Mouse (Mus musculus) ES-Bruce4 (cell line): ENCODE measurements around the gene Tvp23b. TPM values are rescaled to one million over a fixed set of nuclear protein-coding genes. Genes with fewer than 3 reads are reported as not detected.

Source experiments
- H3K27ac ChIP-seq: 2 replicates; pipeline ENCODE4 v1.5.1; 2012; ENCODE audit warnings: low read length, inconsistent platforms; ENCODE audit not compliant: insufficient read depth
- H3K27me3 ChIP-seq: 2 replicates; pipeline ENCODE4 v1.6.1; 2012; ENCODE audit warnings: mild to moderate bottlenecking, low read length, inconsistent platforms; ENCODE audit not compliant: control insufficient read depth, poor library complexity, insufficient read depth, severe bottlenecking
- H3K36me3 ChIP-seq: 2 replicates; pipeline ENCODE4 v1.6.1; 2012; ENCODE audit warnings: inconsistent platforms, mild to moderate bottlenecking, low read length, moderate library complexity; ENCODE audit not compliant: control insufficient read depth, poor library complexity, insufficient read depth, severe bottlenecking
- H3K4me1 ChIP-seq: one replicate; pipeline ENCODE4 v1.8.1; 2011; ENCODE audit warnings: low read length; ENCODE audit not compliant: control insufficient read depth, insufficient read depth
- H3K4me3 ChIP-seq: 2 replicates; pipeline ENCODE4 v1.5.1; 2011; ENCODE audit warnings: low read depth, mild to moderate bottlenecking, low read length
- H3K9ac ChIP-seq: 2 replicates; pipeline ENCODE4 v1.6.1; 2012; ENCODE audit warnings: low read depth, mild to moderate bottlenecking, inconsistent platforms; ENCODE audit not compliant: poor library complexity, severe bottlenecking
- H3K9me3 ChIP-seq: replicated peaks from 2 replicates; pipeline ENCODE4 v1.6.1; 2012; ENCODE audit warnings: mild to moderate bottlenecking, low read length, inconsistent platforms; ENCODE audit not compliant: control insufficient read depth, poor library complexity, insufficient read depth, severe bottlenecking
- CTCF ChIP-seq: IDR thresholded peaks from one replicate; pipeline ENCODE4 v1.8.1; 2011; ENCODE audit warnings: low read depth, low read length
- EP300 ChIP-seq: IDR thresholded peaks from 2 replicates; pipeline ENCODE4 v1.6.1; 2011; ENCODE audit warnings: low read depth, low read length; ENCODE audit not compliant: insufficient read depth
- POLR2A ChIP-seq: IDR thresholded peaks from one replicate; pipeline ENCODE4 v1.8.1; 2011; ENCODE audit warnings: low read length; ENCODE audit not compliant: insufficient read depth
- polyA plus RNA-seq: library from polyadenylated mRNA; stranded (reverse); fragments of >200 nt; gene quantifications from 2 replicates; pipeline ENCODE4 v1.2.4, GENCODE M21; 2011; ENCODE audit warnings: low read depth; ENCODE audit not compliant: missing spikeins, insufficient read depth, insufficient read length

The Tvp23b gene
- polyA plus RNA-seq, 1 experiment, result 42.3 TPM

DNA sequence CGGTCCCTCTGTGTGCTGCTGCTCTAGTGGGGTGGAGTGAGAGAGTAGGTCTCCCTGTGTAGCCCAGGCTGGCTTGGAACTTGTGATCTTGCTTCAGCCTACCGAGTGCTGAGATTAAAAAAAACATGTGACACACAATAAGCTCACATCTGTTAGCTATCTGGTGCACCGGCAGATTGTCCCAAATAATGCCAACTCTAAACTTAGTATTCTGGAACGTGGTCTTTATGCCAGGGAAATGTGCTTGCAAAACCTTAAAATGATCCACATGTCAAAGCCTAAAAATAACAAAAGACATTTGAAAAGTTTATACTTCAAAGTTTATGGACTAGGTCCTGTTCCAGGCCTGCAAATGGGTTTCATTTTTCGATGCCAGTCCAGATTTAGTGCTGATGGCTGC lies 10.1 kb upstream of the Tvp23b start:
- Histone ChIP-seq H3K4me3 (no peak overlapping the region), H3K36me3 (no peaks in the 10 kb centered on the region), H3K27ac (no peak overlapping the region), H3K9me3 (no peaks in the 10 kb centered on the region), H3K27me3 (no peaks in the 10 kb centered on the region), H3K9ac (no peak overlapping the region), H3K4me1 (no peaks in the 10 kb centered on the region)
- no peak for TF ChIP-seq POLR2A
- TF ChIP-seq CTCF, result no peak
- no peak for TF ChIP-seq EP300

DNA sequence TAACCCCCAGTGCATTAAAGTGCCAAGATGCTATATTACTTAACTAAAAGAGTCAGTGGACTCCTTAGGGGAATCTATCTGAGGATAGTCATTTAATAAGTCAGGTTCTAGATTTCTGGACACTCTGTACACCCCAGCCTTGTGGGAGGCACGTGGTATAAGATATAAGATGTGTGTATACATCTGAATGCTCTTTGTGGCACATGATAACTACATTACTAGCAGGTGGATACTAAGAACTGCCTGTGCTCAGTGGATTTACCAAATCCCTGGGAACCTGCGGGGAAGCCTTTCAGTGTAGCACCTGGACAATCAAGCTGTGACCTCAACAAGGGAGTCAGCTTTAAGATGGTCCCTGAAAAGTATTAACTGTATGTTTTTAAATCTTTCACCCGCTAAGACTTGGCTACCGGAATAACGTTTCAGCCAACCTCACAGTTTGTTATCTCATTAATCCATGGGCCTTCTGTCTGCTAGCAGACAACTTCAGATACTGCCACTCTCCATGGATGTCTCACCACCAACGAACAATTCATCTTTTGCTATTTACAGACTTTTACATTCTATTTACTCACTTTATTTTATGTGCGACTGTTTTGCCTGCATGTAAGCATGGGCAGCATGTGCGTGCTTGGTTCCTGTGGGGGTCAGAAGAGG lies 9.4 kb upstream of the Tvp23b start:
- Histone ChIP-seq H3K9me3 (no peaks in the 10 kb centered on the region), H3K4me3 (no peak overlapping the region), H3K27me3 (no peaks in the 10 kb centered on the region), H3K36me3 (no peaks in the 10 kb centered on the region), H3K9ac (no peak overlapping the region), H3K4me1 (no peaks in the 10 kb centered on the region), H3K27ac (no peak overlapping the region)
- TF ChIP-seq CTCF (no peak), EP300 (no peak), POLR2A (no peak)

GRCm38 (mm10) chr11:62873479-62873878 lies 5.8 kb upstream of the Tvp23b start:
- no peaks in the 10 kb centered on the region for H3K27me3 ChIP-seq
- no peak overlapping the region for H3K4me3 ChIP-seq
- no peak overlapping the region for H3K9ac ChIP-seq
- H3K9me3 ChIP-seq, result no peaks in the 10 kb centered on the region
- no peak for TF ChIP-seq POLR2A
- TF ChIP-seq EP300, result no peak
- no peak for TF ChIP-seq CTCF
- no peak overlapping the region for H3K27ac ChIP-seq
- no peaks in the 10 kb centered on the region for H3K4me1 ChIP-seq
- no peaks in the 10 kb centered on the region for H3K36me3 ChIP-seq

- no peak overlapping the region for H3K9ac ChIP-seq
- H3K4me1 ChIP-seq, result no peaks in the 10 kb centered on the region
- no peak overlapping the region for H3K27ac ChIP-seq
- H3K4me3 ChIP-seq, result no peak overlapping the region
- H3K27me3 ChIP-seq, result no peaks in the 10 kb centered on the region
- no peaks in the 10 kb centered on the region for H3K36me3 ChIP-seq
- TF ChIP-seq EP300, result no peak
- no peak for TF ChIP-seq CTCF
- TF ChIP-seq POLR2A, result no peak
- no peaks in the 10 kb centered on the region for H3K9me3 ChIP-seq
Measured at GRCm38 (mm10) chr11:62875696-62876095, 3.6 kb upstream of the Tvp23b start.

DNA sequence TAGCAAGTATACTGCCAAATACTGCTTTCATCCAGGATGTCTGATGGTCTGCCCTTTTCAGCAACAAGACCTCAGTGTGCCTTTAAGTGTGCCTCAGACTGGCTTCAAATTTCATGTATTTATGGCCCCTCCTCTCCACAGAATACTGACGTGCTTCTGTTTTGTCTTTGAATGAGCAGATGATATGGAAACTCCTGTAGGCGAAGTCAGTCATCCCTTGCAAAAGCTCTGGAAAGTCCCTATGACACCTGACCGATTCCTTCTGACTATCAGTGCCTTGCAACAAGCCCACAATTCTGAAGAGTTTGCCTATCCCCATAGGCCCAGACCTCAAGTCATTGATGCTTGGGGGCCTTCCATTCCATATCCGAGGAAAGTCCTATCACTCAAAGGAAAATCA lies 2.8 kb upstream of the Tvp23b start:
- H3K4me3 ChIP-seq, result no peak overlapping the region
- no peaks in the 10 kb centered on the region for H3K27me3 ChIP-seq
- H3K36me3 ChIP-seq, result no peaks in the 10 kb centered on the region
- no peaks in the 10 kb centered on the region for H3K9me3 ChIP-seq
- no peak for TF ChIP-seq POLR2A
- TF ChIP-seq CTCF, result no peak
- TF ChIP-seq EP300, result no peak
- H3K9ac ChIP-seq, result no peak overlapping the region
- no peaks in the 10 kb centered on the region for H3K4me1 ChIP-seq
- no peak overlapping the region for H3K27ac ChIP-seq

GRCm38 (mm10) chr11:62877391-62877790 lies 1.9 kb upstream of the Tvp23b start:
- Histone ChIP-seq H3K27ac (no peak overlapping the region), H3K4me1 (no peaks in the 10 kb centered on the region), H3K9ac (no peak overlapping the region), H3K4me3 (no peak overlapping the region), H3K27me3 (no peaks in the 10 kb centered on the region), H3K9me3 (no peaks in the 10 kb centered on the region), H3K36me3 (no peaks in the 10 kb centered on the region)
- TF ChIP-seq CTCF (no peak), POLR2A (no peak), EP300 (no peak)

DNA sequence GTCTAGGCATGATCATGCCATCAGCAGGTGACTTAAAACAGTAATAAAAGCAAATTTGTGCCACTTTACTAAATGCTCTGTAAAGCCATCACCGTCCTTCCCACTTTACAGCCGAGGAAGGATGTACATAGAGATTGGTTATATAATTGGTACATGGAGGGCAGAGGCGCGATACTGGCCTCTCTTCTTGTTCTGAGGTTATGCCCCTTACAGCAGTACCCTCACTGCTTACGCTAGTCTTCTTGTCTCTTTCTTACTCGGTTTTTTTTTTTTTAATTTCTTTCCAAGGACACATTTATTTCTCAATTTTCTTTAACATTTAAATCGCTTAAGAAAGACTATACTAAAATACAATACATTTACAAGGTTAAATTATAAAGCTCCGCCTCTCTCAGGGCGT lies 527 bp upstream of the Tvp23b start:
- Histone ChIP-seq H3K36me3 (no peaks in the 10 kb centered on the region), H3K27ac (no peak overlapping the region), H3K4me3 (peak overlapping the region; percentile 39; the same call in 1 of the 2 replicates), H3K4me1 (no peaks in the 10 kb centered on the region), H3K27me3 (no peaks in the 10 kb centered on the region), H3K9me3 (no peaks in the 10 kb centered on the region), H3K9ac (peak overlapping the region; percentile 40; the same call in 1 of the 2 replicates)
- no peak for TF ChIP-seq CTCF
- TF ChIP-seq EP300, result no peak
- no peak for TF ChIP-seq POLR2A
